Mouse (Mus musculus): ENCODE data around the gene Bag1. TPM values are rescaled to one million over a fixed set of nuclear protein-coding genes. Genes with fewer than 3 reads are reported as not detected.

Bag1 gene
- total RNA-seq (2023), result 10 to 100 TPM; 61.7 to 67.1 TPM

DNA sequence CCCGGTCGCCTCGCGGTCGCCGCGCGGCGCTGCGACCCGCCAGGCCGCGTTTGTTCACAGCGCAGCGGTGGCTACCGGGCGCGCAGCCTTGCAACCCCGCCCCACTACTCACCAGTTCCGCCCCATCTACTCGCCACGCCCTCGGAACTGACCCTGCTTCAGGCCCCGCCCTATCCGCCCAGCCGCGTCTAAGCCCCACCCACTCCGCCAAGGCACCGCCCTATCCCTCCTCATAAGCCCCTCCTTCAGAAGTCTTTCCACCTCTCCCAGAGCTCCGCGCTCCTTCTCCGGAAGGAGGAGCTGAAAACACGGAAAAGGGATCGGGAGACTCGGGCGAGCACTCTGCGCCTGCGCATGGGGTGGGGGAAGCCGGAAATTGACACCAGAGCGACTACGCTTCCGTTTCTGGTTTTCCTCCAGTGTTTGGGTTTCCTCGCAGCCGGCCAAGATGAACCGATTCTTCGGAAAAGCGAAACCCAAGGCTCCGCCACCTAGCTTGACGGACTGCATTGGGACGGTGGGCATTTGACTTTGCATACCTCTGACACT, at the start of gene Bag1, which contains the start of gene Chmp5:
Bag1 (minus strand) TSS at position 135 of the 549 bp plus-strand sequence.
Chmp5 (plus strand) TSS at position 248 of the 549 bp plus-strand sequence.

DNA sequence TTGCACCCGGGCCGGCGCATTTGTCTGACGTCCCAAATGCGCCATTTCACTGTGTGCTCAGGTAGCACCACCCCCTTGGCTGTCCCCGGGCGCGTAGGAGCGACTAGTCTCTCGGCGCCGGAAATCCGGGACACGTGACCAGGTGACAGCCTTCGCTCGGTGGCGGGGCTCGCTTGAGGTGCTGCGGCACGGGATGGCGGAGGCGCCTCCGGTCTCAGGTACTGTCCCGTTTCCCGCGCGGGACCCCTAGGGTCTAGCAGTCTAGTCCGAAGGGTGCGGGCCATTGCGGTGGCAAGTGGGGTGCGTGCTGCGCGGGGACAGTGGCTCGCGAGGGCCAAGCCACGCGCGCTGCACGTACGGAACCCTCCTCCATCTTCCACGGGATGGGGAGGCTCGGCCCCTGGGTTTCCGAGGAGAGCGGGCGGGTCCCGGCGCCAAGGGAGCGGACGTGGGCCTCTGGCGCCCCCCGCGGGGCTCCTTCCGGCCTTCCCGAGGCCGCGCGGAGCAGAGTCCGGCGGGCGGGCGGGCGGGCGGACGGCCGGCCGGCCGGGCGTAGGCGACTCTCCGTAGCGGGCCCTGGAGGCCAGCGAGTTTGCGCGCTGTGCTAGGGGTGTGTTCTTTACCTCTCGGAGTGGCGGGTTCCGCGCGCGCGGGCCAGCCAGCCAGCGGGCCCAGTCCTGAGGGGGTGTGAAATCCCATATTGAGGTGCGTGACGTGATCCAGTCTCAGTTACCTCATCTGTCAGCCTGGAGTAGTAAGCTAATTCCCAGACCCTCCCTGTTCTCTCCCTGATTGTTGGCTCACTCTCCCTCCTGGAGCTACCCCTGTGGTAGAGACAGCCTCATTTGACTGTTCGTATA, 23.0 kb upstream of the Bag1 start, which contains the start of gene Nfx1:
Nfx1 (plus strand) TSS at position 65 of the 860 bp plus-strand sequence.

DNA sequence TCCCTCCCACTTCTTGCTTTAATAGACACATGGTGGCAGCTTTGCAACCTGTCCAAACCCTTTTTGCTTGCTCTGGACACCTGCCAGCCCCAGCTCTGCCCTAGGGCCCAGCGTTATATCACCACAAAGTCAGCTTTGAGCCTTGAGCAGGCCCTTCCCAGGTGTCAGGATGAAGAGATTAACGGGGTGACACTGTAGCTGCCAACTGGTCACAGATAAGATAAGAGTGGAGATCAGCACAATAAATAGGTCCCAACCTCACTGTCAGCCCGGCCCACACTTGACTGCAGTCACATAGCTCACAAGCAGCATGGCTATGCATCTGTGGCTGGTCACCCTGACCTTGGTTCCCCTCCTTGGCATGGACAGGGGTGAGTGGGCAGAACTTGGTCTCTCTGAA, 28.3 kb downstream of the Bag1 start, which contains the start of gene Spink4:
Spink4 (plus strand) TSS at position 268 of the 400 bp plus-strand sequence.

Other genes starting within 250 kb of the Bag1 start
- gene Aptx, start 245.1 kb downstream of the Bag1 start, total RNA-seq (2023), result 10 to 100 TPM; 15.9 to 18.8 TPM
- 100 to 1,000 TPM; 216 to 288 TPM for gene Dnaja1, start 226.1 kb downstream of the Bag1 start, total RNA-seq (2023)
- gene Smu1, start 190.4 kb downstream of the Bag1 start, total RNA-seq (2023), result 10 to 100 TPM; 46.4 to 49.1 TPM
- gene B4galt1, start 94.3 kb downstream of the Bag1 start, total RNA-seq (2023), result 10 to 100 TPM; 70.5 to 72.8 TPM
- gene Spink4, start 28.2 kb downstream of the Bag1 start, total RNA-seq (2023), result not detected
- gene Chmp5, start 113 bp upstream of the Bag1 start, total RNA-seq (2023), result 10 to 100 TPM; 49.7 to 50.9 TPM
- 10 to 100 TPM; 27.4 to 30.9 TPM for gene Nfx1, start 22.6 kb upstream of the Bag1 start, total RNA-seq (2023)
- not detected for gene Aqp7, start 99.8 kb upstream of the Bag1 start, total RNA-seq (2023)
- gene Aqp3, start 149.9 kb upstream of the Bag1 start, total RNA-seq (2023), result not detected
- gene Nol6, start 176.2 kb upstream of the Bag1 start, total RNA-seq (2023), result 10 to 100 TPM; 19.1 to 23.1 TPM
- gene Ube2r2, start 187.4 kb upstream of the Bag1 start, total RNA-seq (2023), result 10 to 100 TPM; 50.1 to 54.7 TPM